Mouse (Mus musculus) B cell, adult (primary cell): ENCODE data around the gene Aldh5a1. TPM values are rescaled to one million over a fixed set of nuclear protein-coding genes. Genes with fewer than 3 reads are reported as not detected.

Experiments used
- total RNA-seq: library from RNA; stranded (reverse); gene quantifications from 4 replicates; pipeline ENCODE4 v1.2.4, GENCODE M21; 2023; ENCODE audit not compliant: inconsistent age

Aldh5a1 gene
- 0.12 to 0.32 TPM (median 0.20 TPM) in 4 replicates for total RNA-seq

GRCm38 (mm10) chr13:24937108-24937838 is at the start of gene Aldh5a1:
Gene Aldh5a1 (minus strand): TSS chr13:24937661.

DNA sequence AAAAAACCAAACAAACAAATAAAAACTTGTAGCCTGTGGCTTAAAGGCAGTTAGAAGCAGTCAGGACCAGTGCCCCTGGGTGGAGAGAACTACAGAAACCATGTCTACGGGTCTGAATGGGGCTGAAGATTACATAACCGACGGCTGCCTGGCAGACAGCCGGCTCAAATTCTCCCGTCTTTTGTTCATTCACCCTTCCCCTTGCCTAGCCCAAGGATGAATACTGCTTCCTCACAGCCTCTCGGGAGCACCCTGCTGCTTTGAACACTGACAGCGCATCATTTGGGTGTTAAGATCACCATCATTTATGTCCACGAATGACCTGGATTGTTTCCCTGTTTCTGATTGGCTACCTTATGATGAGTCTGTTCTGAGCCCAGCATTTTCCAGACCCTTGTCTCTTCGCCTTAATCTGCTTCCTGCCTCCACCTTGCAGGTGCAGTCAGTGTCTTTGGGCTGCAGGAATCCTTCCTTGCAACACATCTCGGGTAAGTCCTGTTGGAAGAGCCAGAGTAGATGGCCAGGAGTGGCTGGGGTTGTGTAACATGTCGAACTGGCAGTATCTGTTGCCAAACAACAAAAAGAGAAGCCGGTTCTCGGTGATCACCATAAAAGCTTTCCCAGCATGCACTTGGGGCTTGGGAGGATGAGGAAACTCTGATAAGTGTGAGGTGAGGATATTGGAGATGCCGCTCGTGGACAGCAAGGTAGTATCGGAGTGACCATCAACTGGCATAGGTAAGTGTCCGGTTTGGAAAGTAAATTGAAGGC is 5.2 kb upstream of the Aldh5a1 start, which contains the start of gene Gpld1:
Gene Gpld1, plus strand, starts transcription at position 641 of the 771 bp plus-strand sequence.

Other genes starting within 250 kb of the Aldh5a1 start
- gene Armh2, start 196.4 kb downstream of the Aldh5a1 start, total RNA-seq = 0.83 to 2.5 TPM (median 1.2 TPM) in 4 replicates
- 6.1 to 12.2 TPM (median 7.1 TPM) in 4 replicates for gene Gmnn, start 175.7 kb downstream of the Aldh5a1 start, total RNA-seq
- gene BC005537, start 136.0 kb downstream of the Aldh5a1 start, total RNA-seq = 156 to 189 TPM (median 164 TPM) in 4 replicates
- 16.2 to 21.2 TPM (median 19.7 TPM) in 4 replicates for gene Acot13, start 106.1 kb downstream of the Aldh5a1 start, total RNA-seq
- gene Tdp2, start 106.0 kb downstream of the Aldh5a1 start, total RNA-seq = 61.6 to 68.4 TPM (median 66.6 TPM) in 4 replicates
- not detected in 4 replicates for gene D130043K22Rik, start 92.5 kb downstream of the Aldh5a1 start, total RNA-seq
- gene Gpld1, start 5.5 kb upstream of the Aldh5a1 start, total RNA-seq = not detected in 4 replicates
- 49.7 to 56.7 TPM (median 51.1 TPM) in 4 replicates for gene Mrs2, start 82.7 kb upstream of the Aldh5a1 start, total RNA-seq
- not detected in 4 replicates for gene Dcdc2a, start 118.3 kb upstream of the Aldh5a1 start, total RNA-seq